Mouse (Mus musculus) lung, adult 2 months (tissue): ENCODE results near the gene Tpsab1. TPM values are rescaled to one million over a fixed set of nuclear protein-coding genes. Genes with fewer than 3 reads are reported as not detected.

ENCODE experiments used
- DNase-seq: peaks from one replicate; pipeline ENCODE4 v3.0.0; 2022
- H3K4me1 ChIP-seq: fragments of 200-500 bp; 2 replicates; pipeline ENCODE4 v1.6.1; 2011; ENCODE audit warnings: low read length; ENCODE audit not compliant: control insufficient read depth, insufficient read depth
- H3K4me3 ChIP-seq: fragments of 200-500 bp; replicated peaks from 2 replicates; pipeline ENCODE3; 2011; ENCODE audit warnings: low read depth, mild to moderate bottlenecking, control low read depth, low read length; ENCODE audit errors: extremely low read depth
- CTCF ChIP-seq: fragments of 200-500 bp; IDR thresholded peaks from 2 replicates; pipeline ENCODE4 v1.5.1; 2011; ENCODE audit warnings: mild to moderate bottlenecking, low read length, control low read depth; ENCODE audit not compliant: insufficient read depth
- POLR2A ChIP-seq: fragments of 200-500 bp; IDR thresholded peaks from 2 replicates; pipeline ENCODE4 v1.6.1; 2011; ENCODE audit warnings: low read depth, mild to moderate bottlenecking, control low read depth, low read length, borderline replicate concordance; ENCODE audit errors: extremely low read depth
- WGBS: fragments of 180-500 bp; shearing (Covaris S2); methylation state at CpG from one replicate; pipeline ENCODE4 v1.1.7; 2018; 5-methylcytosine and 5-hydroxymethylcytosine counted together
- polyA plus RNA-seq: library from polyadenylated mRNA; depleted of rRNA; stranded (reverse); fragments of >200 nt; gene quantifications from 2 replicates; pipeline ENCODE4 v1.2.3, GENCODE M21; 2012; rRNA removed

Gene Tpsab1
- 0.27 and 0.32 TPM in 2 replicates for polyA plus RNA-seq

- no peak for TF ChIP-seq CTCF
- no peak for TF ChIP-seq POLR2A
- 78% methylated on average over 4 of the region's 4 CpGs for WGBS
- Histone ChIP-seq H3K4me1 (no peaks in the 10 kb centered on the region), H3K4me3 (no peak within 1 kb of the TSS)
- no peak for DNase-seq
Observed at GRCm38 (mm10) chr17:25345462-25345861, at the start of gene Tpsab1. TSS of gene Tpsab1 (minus strand) at chr17:25345562.

GRCm38 (mm10) chr17:25394526-25394925, 49.2 kb upstream of the Tpsab1 start:
- no peak overlapping the region for H3K4me3 ChIP-seq
- no peak for DNase-seq
- WGBS, result 80% methylated on average over 4 of the region's 4 CpGs
- H3K4me1 ChIP-seq, result no peaks in the 10 kb centered on the region
- TF ChIP-seq POLR2A (no peak), CTCF (no peak)

GRCm38 (mm10) chr17:25374011-25374410, 28.6 kb upstream of the Tpsab1 start:
- TF ChIP-seq POLR2A (no peak), CTCF (0 out of 2 replicates have a peak, but pooled peaks have one; percentile 5)
- DNase-seq, result peak; percentile 7
- 36% methylated on average over 9 of the region's 9 CpGs for WGBS
- H3K4me1 ChIP-seq, result no peaks in the 10 kb centered on the region
- no peak overlapping the region for H3K4me3 ChIP-seq

- no peak for DNase-seq
- WGBS, result 69% methylated on average over 8 of the region's 8 CpGs
Observed at GRCm38 (mm10) chr17:25372491-25372890, 27.1 kb upstream of the Tpsab1 start.

GRCm38 (mm10) chr17:25368973-25369372, 23.6 kb upstream of the Tpsab1 start, which contains the start of gene Tpsg1:
TSS of gene Tpsg1 (plus strand) at chr17:25369273.
- 73% methylated on average over 3 of the region's 3 CpGs for WGBS
- DNase-seq, result no peak
- Histone ChIP-seq H3K4me1 (no peaks in the 10 kb centered on the region), H3K4me3 (no peak within 1 kb of the TSS)
- no peak for TF ChIP-seq POLR2A
- no peak for TF ChIP-seq CTCF

More at GRCm38 (mm10) chr17:25372491-25372890, 27.1 kb upstream of the Tpsab1 start:
- TF ChIP-seq POLR2A (no peak), CTCF (no peak)
- Histone ChIP-seq H3K4me1 (no peaks in the 10 kb centered on the region), H3K4me3 (no peak overlapping the region)

GRCm38 (mm10) chr17:25366005-25366404, 20.6 kb upstream of the Tpsab1 start, which contains the start of gene Tpsb2:
TSS of gene Tpsb2 (plus strand) at chr17:25366305.
- no peaks in the 10 kb centered on the region for H3K4me1 ChIP-seq
- no peak for DNase-seq
- no peak for TF ChIP-seq POLR2A
- no peak for TF ChIP-seq CTCF
- 63% methylated on average over 2 of the region's 2 CpGs for WGBS
- no peak within 1 kb of the TSS for H3K4me3 ChIP-seq

- peak; percentile 9 for DNase-seq
- Histone ChIP-seq H3K4me3 (no peak overlapping the region), H3K4me1 (no peaks in the 10 kb centered on the region)
- peak; percentile 74 for TF ChIP-seq CTCF
- TF ChIP-seq POLR2A, result no peak
- WGBS, result 0% methylated on average over 1 of the region's 1 CpGs
Observed at GRCm38 (mm10) chr17:25363726-25364125, 18.4 kb upstream of the Tpsab1 start.

DNA sequence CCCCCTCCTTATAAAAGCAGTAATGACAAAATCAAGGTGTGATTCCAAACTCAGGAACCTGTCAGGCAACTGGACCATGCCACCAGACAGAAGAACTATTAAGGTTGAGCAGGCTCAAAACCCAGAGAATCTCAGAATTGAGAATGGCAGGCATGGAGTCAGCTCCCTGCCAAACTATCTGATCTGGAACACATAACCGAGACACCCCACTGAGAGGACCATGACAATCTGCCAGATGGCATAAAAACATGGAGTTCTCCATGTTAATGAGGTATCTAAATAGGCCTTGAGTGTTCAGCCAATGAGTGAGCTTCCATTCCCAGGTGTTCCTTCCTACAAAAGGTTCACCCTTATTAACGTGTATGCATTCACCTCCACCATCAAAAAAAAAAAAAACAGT, 15.9 kb upstream of the Tpsab1 start:
- H3K4me1 ChIP-seq, result no peaks in the 10 kb centered on the region
- TF ChIP-seq CTCF (no peak), POLR2A (no peak)
- no peak overlapping the region for H3K4me3 ChIP-seq
- 56% methylated on average over 2 of the region's 2 CpGs for WGBS
- no peak for DNase-seq

GRCm38 (mm10) chr17:25341490-25341889, 3.9 kb downstream of the Tpsab1 start:
- WGBS, result 60% methylated on average over 3 of the region's 3 CpGs
- TF ChIP-seq POLR2A, result no peak
- TF ChIP-seq CTCF, result no peak

DNA sequence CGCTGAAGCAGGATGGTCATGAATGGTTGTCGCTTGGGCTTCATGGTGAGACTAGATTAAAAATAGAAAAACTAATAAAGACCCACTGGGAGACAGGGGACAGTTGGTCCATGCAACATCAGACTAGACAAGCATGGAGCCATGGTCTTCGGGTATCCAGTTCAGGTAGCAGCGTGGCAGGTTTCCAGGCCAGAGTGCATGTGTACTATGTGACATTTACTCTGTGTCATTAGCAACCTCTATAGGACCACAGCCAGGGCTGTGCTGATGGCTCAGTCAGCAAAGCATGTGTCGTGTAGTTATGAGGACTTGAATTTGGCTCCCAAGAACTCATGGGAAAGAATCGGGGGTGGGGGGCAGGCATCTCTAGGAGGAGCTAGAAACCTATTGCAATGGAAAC, 5.4 kb downstream of the Tpsab1 start:
- H3K4me1 ChIP-seq, result no peaks in the 10 kb centered on the region
- no peak overlapping the region for H3K4me3 ChIP-seq
- no peak for TF ChIP-seq POLR2A
- no peak for TF ChIP-seq CTCF
- DNase-seq, result no peak
- WGBS, result 84% methylated on average over 6 of the region's 6 CpGs

More at GRCm38 (mm10) chr17:25341490-25341889, 3.9 kb downstream of the Tpsab1 start:
- no peak overlapping the region for H3K4me3 ChIP-seq
- H3K4me1 ChIP-seq, result no peaks in the 10 kb centered on the region
- no peak for DNase-seq
